Mouse (Mus musculus) G1E (cell line): Measurements from ENCODE around the gene Gm20517. TPM values are rescaled to one million over a fixed set of nuclear protein-coding genes. Genes with fewer than 3 reads are reported as not detected.

Experiments
- ATAC-seq: 2 replicates; pipeline ENCODE4 v1.8.0; 2016; ENCODE audit warnings: mild to moderate bottlenecking; ENCODE audit not compliant: insufficient number of reproducible peaks, poor library complexity, low FRiP score, severe bottlenecking; ENCODE audit errors: extremely low read depth
- DNase-seq: peaks from one replicate; pipeline ENCODE4 v3.0.0; 2012; ENCODE audit warnings: low spot score
- H3K27me3 ChIP-seq: 2 replicates; pipeline ENCODE4 v1.6.1; 2012; ENCODE audit warnings: mild to moderate bottlenecking, low read length, inconsistent platforms; ENCODE audit not compliant: insufficient read depth
- H3K36me3 ChIP-seq: replicated peaks from 2 replicates; pipeline ENCODE3; 2012; ENCODE audit warnings: mild to moderate bottlenecking, inconsistent platforms
- H3K4me1 ChIP-seq: 2 replicates; pipeline ENCODE4 v1.6.1; 2012; ENCODE audit warnings: low read depth, low read length, inconsistent platforms, mixed read lengths; ENCODE audit not compliant: insufficient read depth
- H3K4me3 ChIP-seq: 2 replicates; pipeline ENCODE4 v1.5.1; 2012; ENCODE audit warnings: low read depth, mild to moderate bottlenecking, inconsistent platforms, low read length, moderate library complexity, mixed read lengths
- H3K9me3 ChIP-seq: replicated peaks from 2 replicates; pipeline ENCODE4 v1.6.1; 2012; ENCODE audit warnings: inconsistent platforms
- CTCF ChIP-seq: IDR thresholded peaks from 2 replicates; pipeline ENCODE4 v1.5.1; 2012; ENCODE audit warnings: low read depth, low read length, inconsistent platforms, mixed read lengths
- GATA1 ChIP-seq: IDR thresholded peaks from 2 replicates; pipeline ENCODE4 v1.6.1; 2012; ENCODE audit warnings: borderline replicate concordance, low read length, inconsistent platforms, mixed read lengths
- GATA2 ChIP-seq: IDR thresholded peaks from 2 replicates; pipeline ENCODE4 v1.6.1; 2012; ENCODE audit warnings: low read depth, low read length, inconsistent platforms, borderline replicate concordance
- POLR2AphosphoS5 ChIP-seq: IDR thresholded peaks from 2 replicates; pipeline ENCODE4 v1.6.1; 2012; ENCODE audit warnings: low read depth, low read length, inconsistent platforms; ENCODE audit not compliant: insufficient replicate concordance
- TAL1 ChIP-seq: conservative IDR thresholded peaks from 2 replicates; pipeline ENCODE4 v1.6.1; 2012; ENCODE audit warnings: low read depth, low read length, inconsistent platforms, mixed read lengths
- polyA plus RNA-seq: library from polyadenylated mRNA; stranded (reverse); fragments of >175 nt; gene quantifications from 2 replicates; pipeline ENCODE4 v1.2.3, GENCODE M21; 2012
- total RNA-seq, 2 experiments: library from RNA; stranded (forward) in 1 of 2; stranded (reverse) in 1 of 2; fragments of 200-1000 nt in 1 of 2; fragments of >200 nt in 1 of 2; fragmentation: Nextera tagmentation in 1 of 2; gene quantifications; 2 replicates each; pipeline ENCODE4 v1.2.3; 2014 to 2017

The Gm20517 gene
- total and polyA plus RNA-seq, 3 experiments, result 0.05 to 9.6 (median 2.0) TPM

DNA sequence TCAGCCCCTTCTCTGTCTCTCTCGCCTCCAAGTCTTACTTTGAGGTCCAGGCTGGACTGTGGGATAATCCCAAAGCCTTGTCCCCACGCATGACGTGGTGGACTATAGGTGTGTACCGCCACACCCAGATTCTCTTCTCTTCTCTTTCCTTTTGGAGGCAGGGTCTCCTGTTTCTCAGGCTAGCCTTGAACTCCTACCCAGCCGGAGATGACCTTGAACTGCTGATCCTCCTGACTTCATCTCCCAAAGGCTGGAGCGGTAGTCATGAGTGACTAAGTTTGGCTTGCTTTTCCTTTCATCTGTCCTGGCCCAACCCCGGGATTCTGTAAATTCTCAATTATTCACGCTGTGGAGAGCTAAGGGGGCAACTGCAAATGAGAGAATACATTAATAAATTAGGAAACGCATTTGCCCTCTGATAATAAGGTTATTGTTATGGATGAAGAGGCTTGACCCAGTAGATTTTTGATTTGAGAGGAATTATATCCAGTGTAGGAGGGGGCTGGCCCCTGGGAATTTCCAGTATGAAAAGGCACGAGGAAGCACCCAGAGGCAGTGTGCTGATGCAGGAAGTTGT is 42.4 kb upstream of the Gm20517 start:
- TF ChIP-seq GATA1, result no peak
- no peak for TF ChIP-seq CTCF
- no peak for TF ChIP-seq POLR2AphosphoS5
- TF ChIP-seq GATA2, result no peak
- no peak for TF ChIP-seq TAL1
- peaks cover 33% of the 10 kb centered on the region for H3K36me3 ChIP-seq
- H3K9me3 ChIP-seq, result no peaks in the 10 kb centered on the region
- ATAC-seq (no peak), DNase-seq (no peak)
- no peak overlapping the region for H3K4me3 ChIP-seq
- H3K4me1 ChIP-seq, result peaks cover 72% of the 10 kb centered on the region
- H3K27me3 ChIP-seq, result no peaks in the 10 kb centered on the region

GRCm38 (mm10) chr17:47571621-47572020 is 39.8 kb upstream of the Gm20517 start:
- no peak for ATAC-seq
- DNase-seq, result no peak
- TF ChIP-seq CTCF (no peak), POLR2AphosphoS5 (no peak), GATA2 (no peak), GATA1 (no peak), TAL1 (no peak)
- Histone ChIP-seq H3K4me3 (no peak overlapping the region), H3K9me3 (no peaks in the 10 kb centered on the region), H3K36me3 (peaks cover 36% of the 10 kb centered on the region), H3K4me1 (peaks cover 55% of the 10 kb centered on the region), H3K27me3 (no peaks in the 10 kb centered on the region)

- Histone ChIP-seq H3K9me3 (no peaks in the 10 kb centered on the region), H3K27me3 (no peaks in the 10 kb centered on the region), H3K36me3 (peaks cover 35% of the 10 kb centered on the region), H3K4me1 (peaks cover 46% of the 10 kb centered on the region), H3K4me3 (no peak overlapping the region)
- no peak for DNase-seq
- TF ChIP-seq TAL1 (no peak), GATA2 (no peak), CTCF (no peak), GATA1 (no peak), POLR2AphosphoS5 (no peak)
- ATAC-seq, result no peak
Observed at GRCm38 (mm10) chr17:47572436-47572835, 39.0 kb upstream of the Gm20517 start.

DNA sequence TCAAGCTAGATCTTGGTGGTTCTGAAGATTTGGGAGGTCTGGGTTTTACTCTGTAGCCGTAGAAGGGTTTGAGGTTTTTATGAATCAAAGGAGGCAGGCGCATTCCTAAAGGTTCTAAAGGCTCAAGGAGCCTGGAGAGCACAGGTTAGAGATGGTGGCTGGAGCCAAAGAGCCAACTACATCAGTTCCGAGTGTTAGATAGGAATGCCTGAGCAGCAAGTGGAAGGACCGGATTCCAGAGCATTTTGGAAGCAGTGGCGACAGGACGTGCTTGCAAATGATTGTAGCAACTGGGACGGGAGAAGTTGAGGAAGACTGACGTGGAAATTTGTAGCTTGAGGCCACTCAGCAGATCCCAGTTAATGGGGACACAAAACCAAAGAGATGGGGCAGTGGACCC is 37.4 kb upstream of the Gm20517 start:
- no peaks in the 10 kb centered on the region for H3K27me3 ChIP-seq
- no peak for TF ChIP-seq POLR2AphosphoS5
- no peak for TF ChIP-seq TAL1
- no peak for TF ChIP-seq GATA1
- no peak for TF ChIP-seq CTCF
- H3K9me3 ChIP-seq, result no peaks in the 10 kb centered on the region
- H3K36me3 ChIP-seq, result peaks cover 34% of the 10 kb centered on the region
- DNase-seq (no peak), ATAC-seq (no peak)
- H3K4me3 ChIP-seq, result no peak overlapping the region
- peaks cover 47% of the 10 kb centered on the region for H3K4me1 ChIP-seq

GRCm38 (mm10) chr17:47574830-47575229 is 36.6 kb upstream of the Gm20517 start:
- no peak overlapping the region for H3K4me3 ChIP-seq
- no peaks in the 10 kb centered on the region for H3K9me3 ChIP-seq
- no peak for TF ChIP-seq TAL1
- TF ChIP-seq POLR2AphosphoS5, result no peak
- no peak for TF ChIP-seq GATA2
- TF ChIP-seq GATA1, result no peak
- TF ChIP-seq CTCF, result no peak
- no peak for DNase-seq
- H3K36me3 ChIP-seq, result peaks cover 34% of the 10 kb centered on the region
- no peaks in the 10 kb centered on the region for H3K27me3 ChIP-seq
- peaks cover 43% of the 10 kb centered on the region for H3K4me1 ChIP-seq
- no peak for ATAC-seq

GRCm38 (mm10) chr17:47578655-47579054 is 32.7 kb upstream of the Gm20517 start:
- H3K4me1 ChIP-seq, result peaks cover 31% of the 10 kb centered on the region
- H3K9me3 ChIP-seq, result no peaks in the 10 kb centered on the region
- ATAC-seq, result peak; percentile 63
- TF ChIP-seq TAL1 (peak; percentile 67), POLR2AphosphoS5 (no peak)
- H3K27me3 ChIP-seq, result no peaks in the 10 kb centered on the region
- H3K36me3 ChIP-seq, result peaks cover 24% of the 10 kb centered on the region
- H3K4me3 ChIP-seq, result no peak overlapping the region
- DNase-seq, result no peak

GRCm38 (mm10) chr17:47580962-47581361 is 30.4 kb upstream of the Gm20517 start:
- Histone ChIP-seq H3K27me3 (no peaks in the 10 kb centered on the region), H3K4me1 (peaks cover 36% of the 10 kb centered on the region), H3K4me3 (no peak overlapping the region), H3K9me3 (no peaks in the 10 kb centered on the region), H3K36me3 (peaks cover 21% of the 10 kb centered on the region)
- TF ChIP-seq GATA1, result no peak
- no peak for TF ChIP-seq POLR2AphosphoS5
- no peak for TF ChIP-seq GATA2
- no peak for TF ChIP-seq CTCF
- TF ChIP-seq TAL1, result no peak
- DNase-seq (no peak), ATAC-seq (no peak)
